Comparison of ENCODE assay signal across 33 mouse cellular contexts in genomic region chr11:90177389-90177788, GRCm38 (mm10).
"Had no signal": no experiment of that assay in that cellular context is flagged by ENCODE, and none has a peak within 500 bp of the region (broad histone marks: within the 10 kb centered on the region; RNA-seq: fewer than 3 reads in every experiment).

No protein-coding gene starts in this region.

- H3K9ac ChIP-seq: heart, embryonic 12.5 days; heart, embryonic 13.5 days; heart, embryonic 15.5 days; hindbrain, embryonic 12.5 days; hindbrain, embryonic 13.5 days; hindbrain, embryonic 14.5 days; hindbrain, embryonic 15.5 days; intestine, embryonic 15.5 days; kidney, embryonic 15.5 days had no signal

- H3K27ac ChIP-seq: heart, embryonic 13.5 days; heart, embryonic 15.5 days; hindbrain, embryonic 10.5 days; hindbrain, embryonic 12.5 days; hindbrain, embryonic 13.5 days; hindbrain, embryonic 14.5 days; hindbrain, embryonic 15.5 days; hindbrain, postnatal 0 days; intestine, embryonic 15.5 days; kidney, embryonic 15.5 days; kidney, postnatal 0 days; layer of hippocampus, adult 2 months had no signal

- H3K36me3 ChIP-seq: heart, embryonic 12.5 days; heart, embryonic 13.5 days; heart, embryonic 15.5 days; hindbrain, embryonic 10.5 days; hindbrain, embryonic 12.5 days; hindbrain, embryonic 13.5 days; hindbrain, embryonic 15.5 days; intestine, embryonic 15.5 days; kidney, embryonic 15.5 days had no signal

- H3K4me3 ChIP-seq: heart, embryonic 12.5 days; heart, embryonic 13.5 days; heart, embryonic 15.5 days; hindbrain, embryonic 10.5 days; hindbrain, embryonic 12.5 days; hindbrain, embryonic 13.5 days; hindbrain, embryonic 15.5 days; intestine, embryonic 15.5 days; kidney, embryonic 15.5 days; layer of hippocampus, adult 2 months had no signal

- H3K4me1 ChIP-seq: heart, embryonic 12.5 days; heart, embryonic 13.5 days; heart, embryonic 15.5 days; hindbrain, embryonic 10.5 days; hindbrain, embryonic 12.5 days; hindbrain, embryonic 13.5 days; hindbrain, embryonic 15.5 days; intestine, embryonic 15.5 days; kidney, embryonic 15.5 days had no signal

- H3K27me3 ChIP-seq: heart, embryonic 12.5 days; heart, embryonic 13.5 days; heart, embryonic 15.5 days; hindbrain, embryonic 12.5 days; hindbrain, embryonic 13.5 days; hindbrain, embryonic 15.5 days; intestine, embryonic 15.5 days; kidney, embryonic 15.5 days had no signal

- DNase-seq: heart, postnatal 10 days; heart, postnatal 36 days; heart, postnatal 4 days; kidney, adult 11 months; kidney, adult 18-20 months; kidney, adult 2 months; kidney, adult 8-10 months; kidney, adult 9 months; kidney, postnatal 10 days; kidney, postnatal 14 days; kidney, postnatal 25 days; kidney, postnatal 36 days; kidney, postnatal 4 days; layer of hippocampus, adult 9-11 months; layer of hippocampus, postnatal 36 days had no signal

- H3K4me2 ChIP-seq: heart, embryonic 11.5 days; heart, embryonic 12.5 days; heart, embryonic 13.5 days; heart, embryonic 15.5 days; hindbrain, embryonic 12.5 days; hindbrain, embryonic 13.5 days; hindbrain, embryonic 14.5 days; hindbrain, embryonic 15.5 days; intestine, embryonic 15.5 days; kidney, embryonic 15.5 days had no signal

- ATAC-seq: hindbrain, embryonic 16.5 days; hindbrain, postnatal 0 days; inflammation-experienced regulatory T-cells, adult 6 months; intestine, embryonic 15.5 days; intestine, embryonic 16.5 days; intestine, postnatal 0 days had no signal

- H3K9me3 ChIP-seq: heart, embryonic 12.5 days; heart, embryonic 13.5 days; heart, embryonic 15.5 days; hindbrain, embryonic 10.5 days; hindbrain, embryonic 12.5 days; hindbrain, embryonic 13.5 days; hindbrain, embryonic 15.5 days; intestine, embryonic 15.5 days; kidney, embryonic 15.5 days had no signal
